Mouse (Mus musculus) Patski (cell line): ENCODE measurements around the gene Gm609. TPM values are rescaled to one million over a fixed set of nuclear protein-coding genes. Genes with fewer than 3 reads are reported as not detected.

Source experiments
- ATAC-seq: fragments of 100-300 bp; one replicate; pipeline ENCODE4 v1.8.0; 2021
- CTCF ChIA-PET: fragments of 350-600 bp; sonication (Branson Sonifier 250); formaldehyde crosslinking; loops from one replicate; lab custom pipeline; 2022; ENCODE audit warnings: inconsistent platforms; lab: Charles Lee
- POLR2A ChIA-PET: fragments of 350-600 bp; sonication (Branson Sonifier 250); formaldehyde crosslinking; loops from one replicate; lab custom pipeline; 2022; ENCODE audit warnings: antibody characterized with exemption, inconsistent platforms; lab: Charles Lee
- DNase-seq: peaks from one replicate; pipeline ENCODE4 v3.0.0-alpha.2; 2011; ENCODE audit warnings: low read depth, low spot score
- H3K27me3 ChIP-seq: fragments of 371-371 bp; one replicate; pipeline ENCODE4 v1.5.1; 2021
- CTCF ChIP-seq: fragments of 100-300 bp; IDR thresholded peaks from one replicate; pipeline ENCODE4 v1.5.1; 2021
- in situ Hi-C: fragments of 300-500 bp; cut with MboI; formaldehyde crosslinking; loops from 3 replicates; pipeline ENCODE4 v1.11.1; 2018; ENCODE audit warnings: low pct_unique_long_range_greater_than_20kb, mixed read lengths
- polyA plus RNA-seq: library from polyadenylated mRNA; unstranded; gene quantifications from one replicate; pipeline ENCODE4 v1.2.3, GENCODE M21; 2021

The Gm609 gene
- polyA plus RNA-seq, 1 experiment from 2014 or later: not detected

- ChIA-PET CTCF (no interaction called here), POLR2A (interaction anchor here (0.6 kb wide), 1 partner anchor 647 kb away, joined by 4 read pairs; no protein-coding TSS in a partner anchor)
- no peaks in the 10 kb centered on the region for H3K27me3 ChIP-seq
- no peak for ATAC-seq
- DNase-seq: no peak
- in situ Hi-C loops: no loop called here
- TF ChIP-seq CTCF: no peak
Measured at GRCm38 (mm10) chr16:45376294-45376693, 116.5 kb downstream of the Gm609 start.

- DNase-seq: no peak
- POLR2A ChIA-PET: no interaction called here
- no peak for TF ChIP-seq CTCF
- no peak for ATAC-seq
- H3K27me3 ChIP-seq: no peaks in the 10 kb centered on the region
- CTCF ChIA-PET: no interaction called here
- in situ Hi-C loops: no loop called here
Measured at GRCm38 (mm10) chr16:45375506-45376225, 117.1 kb downstream of the Gm609 start.

GRCm38 (mm10) chr16:45374074-45374473 is 118.7 kb downstream of the Gm609 start:
- CTCF ChIA-PET: no interaction called here
- no peak for ATAC-seq
- in situ Hi-C loops: no loop called here

GRCm38 (mm10) chr16:45371076-45371475 is 121.7 kb downstream of the Gm609 start:
- H3K27me3 ChIP-seq: no peaks in the 10 kb centered on the region
- ATAC-seq (no peak), DNase-seq (no peak)
- POLR2A ChIA-PET: no interaction called here
- no peak for TF ChIP-seq CTCF
- in situ Hi-C loops: no loop called here
- CTCF ChIA-PET: no interaction called here

More at GRCm38 (mm10) chr16:45374074-45374473, 118.7 kb downstream of the Gm609 start:
- POLR2A ChIA-PET: no interaction called here
- no peak for DNase-seq
- H3K27me3 ChIP-seq: no peaks in the 10 kb centered on the region
- no peak for TF ChIP-seq CTCF

GRCm38 (mm10) chr16:45369285-45369965 is 123.3 kb downstream of the Gm609 start:
- in situ Hi-C loops: no loop called here
- no peak for DNase-seq
- TF ChIP-seq CTCF: no peak
- ATAC-seq: no peak
- ChIA-PET POLR2A (no interaction called here), CTCF (no interaction called here)
- no peaks in the 10 kb centered on the region for H3K27me3 ChIP-seq

GRCm38 (mm10) chr16:45366111-45366510 is 126.7 kb downstream of the Gm609 start:
- TF ChIP-seq CTCF: no peak
- CTCF ChIA-PET: no interaction called here
- DNase-seq (no peak), ATAC-seq (no peak)
- in situ Hi-C loops: no loop called here
- no peaks in the 10 kb centered on the region for H3K27me3 ChIP-seq
- POLR2A ChIA-PET: no interaction called here

GRCm38 (mm10) chr16:45365353-45365752 is 127.4 kb downstream of the Gm609 start:
- in situ Hi-C loops: no loop called here
- no peak for TF ChIP-seq CTCF
- DNase-seq: no peak
- ChIA-PET CTCF (no interaction called here), POLR2A (no interaction called here)
- H3K27me3 ChIP-seq: no peaks in the 10 kb centered on the region
- no peak for ATAC-seq

GRCm38 (mm10) chr16:45364627-45365026 is 128.1 kb downstream of the Gm609 start:
- H3K27me3 ChIP-seq: no peaks in the 10 kb centered on the region
- in situ Hi-C loops: no loop called here
- ChIA-PET CTCF (no interaction called here), POLR2A (no interaction called here)
- no peak for TF ChIP-seq CTCF
- DNase-seq (no peak), ATAC-seq (no peak)

GRCm38 (mm10) chr16:45363480-45364045 is 129.2 kb downstream of the Gm609 start:
- ChIA-PET CTCF (no interaction called here), POLR2A (no interaction called here)
- ATAC-seq (no peak), DNase-seq (no peak)
- H3K27me3 ChIP-seq: no peaks in the 10 kb centered on the region
- in situ Hi-C loops: no loop called here
- no peak for TF ChIP-seq CTCF

Other genes with a start within 250 kb of the Gm609 start
- gene Cd200, start 83.9 kb downstream of the Gm609 start, polyA plus RNA-seq: 0.47 TPM
- gene Gm17783, start 39.1 kb upstream of the Gm609 start, polyA plus RNA-seq: not detected
- not detected for gene Slc9c1, start 42.3 kb upstream of the Gm609 start, polyA plus RNA-seq
- not detected for gene Gcsam, start 117.4 kb upstream of the Gm609 start, polyA plus RNA-seq
- not detected for gene BC016579, start 161.1 kb upstream of the Gm609 start, polyA plus RNA-seq
- gene Tmprss7, start 200.7 kb upstream of the Gm609 start, polyA plus RNA-seq: not detected
- 0.35 TPM for gene Tagln3, start 231.6 kb upstream of the Gm609 start, polyA plus RNA-seq
- gene Abhd10, start 250.0 kb upstream of the Gm609 start, polyA plus RNA-seq: 17.3 TPM